Mouse (Mus musculus) stomach, embryonic 14.5 days (tissue): ENCODE results near the gene Grin1. TPM values are rescaled to one million over a fixed set of nuclear protein-coding genes. Genes with fewer than 3 reads are reported as not detected.
A peak's percentile ranks its signal among the peaks of the same experiment; 100 is the strongest.

Source experiments
- ATAC-seq: fragments of 200-750 bp; cut with Nextera tagmentation; 2 replicates; pipeline ENCODE4 v1.8.0; 2017; ENCODE audit warnings: low read depth, moderate TSS enrichment; ENCODE audit not compliant: insufficient number of reproducible peaks, insufficient read depth, low FRiP score
- H3K27ac ChIP-seq: fragments of 300-500 bp; sonication (generic); 2 replicates; pipeline ENCODE4 v1.5.1; 2014; ENCODE audit warnings: mild to moderate bottlenecking, low read length, moderate library complexity, mixed read lengths
- H3K27me3 ChIP-seq: fragments of 300-500 bp; sonication (generic); 2 replicates; pipeline ENCODE4 v1.6.1; 2014; ENCODE audit warnings: low read length, control low read depth, mixed read lengths; ENCODE audit not compliant: control insufficient read depth, insufficient read depth
- H3K36me3 ChIP-seq: fragments of 300-500 bp; sonication (generic); 2 replicates; pipeline ENCODE4 v1.6.1; 2014; ENCODE audit warnings: mild to moderate bottlenecking, control low read depth, low read length, moderate library complexity, mixed read lengths; ENCODE audit not compliant: control insufficient read depth, insufficient read depth
- H3K4me1 ChIP-seq: fragments of 300-500 bp; sonication (generic); 2 replicates; pipeline ENCODE4 v1.6.1; 2014; ENCODE audit warnings: low read length, control low read depth, mixed read lengths; ENCODE audit not compliant: control insufficient read depth, insufficient read depth
- H3K4me2 ChIP-seq: fragments of 300-500 bp; sonication (generic); replicated peaks from 2 replicates; pipeline ENCODE4 v1.6.1; 2014; ENCODE audit warnings: low read depth, low read length, control low read depth
- H3K4me3 ChIP-seq: fragments of 300-500 bp; sonication (generic); 2 replicates; pipeline ENCODE4 v1.5.1; 2014; ENCODE audit warnings: low read depth, low read length, control low read depth
- H3K9ac ChIP-seq: fragments of 300-500 bp; sonication (generic); replicated peaks from 2 replicates; pipeline ENCODE4 v1.6.1; 2014; ENCODE audit warnings: low read depth, mild to moderate bottlenecking, control low read depth, low read length, moderate library complexity, mixed read lengths
- H3K9me3 ChIP-seq: fragments of 300-500 bp; sonication (generic); 2 replicates; pipeline ENCODE4 v1.6.1; 2016; ENCODE audit warnings: low read depth, low read length, control low read depth; ENCODE audit not compliant: control insufficient read depth
- WGBS: fragments of 180-500 bp; shearing (Covaris S2); extraction: QIAGEN DNeasy Blood & Tissue Kit; methylation state at CpG from one replicate; pipeline ENCODE4 v1.1.7; 2014; 5-methylcytosine and 5-hydroxymethylcytosine counted together
- polyA plus RNA-seq: library from polyadenylated mRNA; unstranded; fragments of >200 nt; fragmentation: Nextera tagmentation; extraction: Ambion mirVana; gene quantifications from 2 replicates; pipeline ENCODE4 v1.2.1, GENCODE M21; 2014

Gene Grin1
- polyA plus RNA-seq, 1 experiment from 2014 or later, result 1.8 TPM

DNA sequence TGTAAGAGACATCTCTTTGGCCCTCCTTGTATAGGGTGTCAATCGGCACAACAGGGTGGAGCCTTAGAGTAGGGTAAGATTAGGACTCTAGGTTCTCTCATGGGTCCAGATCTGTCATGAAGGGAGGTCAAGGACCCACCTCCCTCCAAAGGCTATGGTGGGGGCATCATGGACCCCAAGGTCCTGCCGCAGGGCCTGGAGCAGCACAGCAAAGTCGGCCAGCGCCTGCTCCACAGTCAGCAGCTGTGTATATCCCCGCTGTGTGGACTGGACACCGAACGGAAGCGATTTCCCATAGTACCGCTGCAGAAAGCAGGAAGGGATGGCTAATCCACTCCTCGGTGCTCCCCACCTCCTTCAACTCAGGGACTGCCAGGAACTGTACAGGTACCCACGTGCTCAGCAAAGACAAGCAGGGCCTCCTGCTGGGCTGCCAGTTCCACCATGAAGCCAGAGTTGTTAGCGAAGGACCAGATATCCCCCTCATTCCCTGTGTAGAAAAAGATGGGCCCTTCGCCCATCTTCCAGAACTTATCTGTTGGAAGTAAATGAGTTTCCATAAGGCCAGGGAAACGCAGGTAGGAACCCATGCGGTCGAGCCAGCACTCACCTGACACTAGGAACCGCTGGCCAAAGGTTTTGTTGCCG is 36.6 kb upstream of the Grin1 start:
- H3K27me3 ChIP-seq, result no peaks in the 10 kb centered on the region
- H3K9me3 ChIP-seq, result no peaks in the 10 kb centered on the region
- no peak for ATAC-seq
- H3K36me3 ChIP-seq, result peaks cover 23% of the 10 kb centered on the region
- peaks cover 11% of the 10 kb centered on the region for H3K4me1 ChIP-seq
- no peak overlapping the region for H3K27ac ChIP-seq
- WGBS, result 40% methylated on average over 18 of the region's 18 CpGs
- peak overlapping the region; percentile 51 for H3K4me3 ChIP-seq
- peak overlapping the region; percentile 87 for H3K4me2 ChIP-seq
- 0 out of 2 replicates have a peak overlapping the region, but pooled peaks have one; percentile 43 for H3K9ac ChIP-seq

GRCm38 (mm10) chr2:25354211-25354610 is 35.2 kb upstream of the Grin1 start:
- Histone ChIP-seq H3K27me3 (no peaks in the 10 kb centered on the region), H3K9me3 (no peaks in the 10 kb centered on the region), H3K36me3 (peaks cover 36% of the 10 kb centered on the region), H3K27ac (no peak overlapping the region), H3K4me2 (no peak overlapping the region), H3K4me3 (no peak overlapping the region), H3K4me1 (peaks cover 11% of the 10 kb centered on the region), H3K9ac (no peak overlapping the region)
- WGBS, result 86% methylated on average over 6 of the region's 6 CpGs
- ATAC-seq, result no peak

GRCm38 (mm10) chr2:25350701-25351100 is 31.7 kb upstream of the Grin1 start:
- peaks cover 64% of the 10 kb centered on the region for H3K36me3 ChIP-seq
- WGBS, result 86% methylated on average over 3 of the region's 3 CpGs

GRCm38 (mm10) chr2:25349499-25349898 is 30.5 kb upstream of the Grin1 start:
- Histone ChIP-seq H3K9ac (no peak overlapping the region), H3K9me3 (no peaks in the 10 kb centered on the region), H3K4me3 (no peak overlapping the region), H3K4me2 (no peak overlapping the region), H3K27ac (no peak overlapping the region), H3K4me1 (no peaks in the 10 kb centered on the region), H3K36me3 (peaks cover 76% of the 10 kb centered on the region), H3K27me3 (no peaks in the 10 kb centered on the region)
- 93% methylated on average over 4 of the region's 4 CpGs for WGBS
- no peak for ATAC-seq

More at GRCm38 (mm10) chr2:25350701-25351100, 31.7 kb upstream of the Grin1 start:
- H3K9ac ChIP-seq, result no peak overlapping the region
- H3K9me3 ChIP-seq, result no peaks in the 10 kb centered on the region
- H3K4me3 ChIP-seq, result no peak overlapping the region
- ATAC-seq, result no peak
- H3K4me1 ChIP-seq, result peaks cover 4% of the 10 kb centered on the region; the same call in 1 of the 2 replicates
- H3K27ac ChIP-seq, result no peak overlapping the region
- H3K27me3 ChIP-seq, result no peaks in the 10 kb centered on the region
- no peak overlapping the region for H3K4me2 ChIP-seq

DNA sequence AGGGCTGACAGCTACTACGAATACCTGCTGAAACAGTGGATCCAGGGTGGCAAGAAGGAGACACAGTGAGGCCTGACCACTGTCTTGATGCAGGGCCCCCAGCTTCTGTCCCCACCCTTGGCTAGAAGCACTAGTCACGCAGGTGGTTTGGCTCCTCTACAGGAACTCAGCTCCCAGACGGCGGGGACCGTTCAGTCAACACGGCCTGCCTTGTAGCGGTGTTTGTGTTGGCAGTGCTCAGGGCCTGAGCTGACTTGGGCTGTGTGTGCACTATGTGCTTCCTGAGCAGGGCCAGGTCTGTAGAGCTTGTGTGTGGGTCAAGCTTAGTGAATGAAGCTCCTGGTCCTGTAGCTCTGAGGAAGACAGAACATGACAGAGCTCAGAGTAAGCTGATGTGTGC is 29.2 kb upstream of the Grin1 start:
- WGBS, result 87% methylated on average over 7 of the region's 7 CpGs
- Histone ChIP-seq H3K4me1 (no peaks in the 10 kb centered on the region), H3K4me2 (no peak overlapping the region), H3K4me3 (no peak overlapping the region), H3K36me3 (peaks cover 87% of the 10 kb centered on the region), H3K9me3 (no peaks in the 10 kb centered on the region), H3K27me3 (no peaks in the 10 kb centered on the region), H3K27ac (no peak overlapping the region), H3K9ac (no peak overlapping the region)
- no peak for ATAC-seq

DNA sequence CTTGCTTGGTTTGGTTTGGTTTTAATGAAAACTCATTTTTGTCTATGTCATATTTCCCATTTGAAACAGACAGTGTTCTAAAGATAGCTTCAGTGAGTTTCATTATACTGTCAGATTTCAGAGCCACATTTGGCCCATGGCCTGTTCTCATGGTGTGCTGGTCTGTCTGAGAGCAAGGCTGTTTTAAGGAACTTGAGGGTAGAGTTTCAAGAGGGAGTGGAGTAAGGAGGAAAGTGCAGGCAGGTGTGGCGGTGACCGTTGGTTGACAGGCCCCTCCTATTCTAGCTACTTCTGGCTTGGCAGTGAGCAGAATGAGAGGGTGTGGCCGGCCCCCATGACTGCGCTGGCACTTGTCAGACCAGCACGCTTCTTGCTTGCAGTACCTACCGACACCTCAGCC is 19.3 kb upstream of the Grin1 start:
- 88% methylated on average over 6 of the region's 6 CpGs for WGBS
- H3K9ac ChIP-seq, result no peak overlapping the region

GRCm38 (mm10) chr2:25333569-25333968 is 14.6 kb upstream of the Grin1 start:
- H3K4me3 ChIP-seq, result peak overlapping the region; percentile 95
- no peaks in the 10 kb centered on the region for H3K9me3 ChIP-seq
- WGBS, result 76% methylated on average over 2 of the region's 2 CpGs
- peak overlapping the region; percentile 81; the same call in 1 of the 2 replicates for H3K9ac ChIP-seq
- peaks cover 15% of the 10 kb centered on the region for H3K4me1 ChIP-seq
- H3K36me3 ChIP-seq, result peaks cover 38% of the 10 kb centered on the region
- no peak overlapping the region for H3K27ac ChIP-seq
- no peaks in the 10 kb centered on the region for H3K27me3 ChIP-seq
- ATAC-seq, result no peak
- H3K4me2 ChIP-seq, result peak overlapping the region; percentile 95

More for the DNA sequence above, 19.3 kb upstream of the Grin1 start:
- H3K36me3 ChIP-seq, result peaks cover 62% of the 10 kb centered on the region
- H3K27me3 ChIP-seq, result no peaks in the 10 kb centered on the region
- H3K9me3 ChIP-seq, result no peaks in the 10 kb centered on the region
- no peak for ATAC-seq
- H3K4me2 ChIP-seq, result no peak overlapping the region
- H3K4me1 ChIP-seq, result peaks cover 5% of the 10 kb centered on the region
- H3K4me3 ChIP-seq, result no peak overlapping the region
- H3K27ac ChIP-seq, result no peak overlapping the region

GRCm38 (mm10) chr2:25332286-25333160 is 13.5 kb upstream of the Grin1 start, which contains the start of gene Man1b1:
Gene Man1b1, plus strand, starts transcription at chr2:25332338.
- ATAC-seq, result peak; percentile 98
- peak within 1 kb of the TSS; percentile 95 for H3K4me2 ChIP-seq
- peaks cover 27% of the 10 kb centered on the region for H3K36me3 ChIP-seq
- WGBS, result under 1% methylated on average over 76 of the region's 78 CpGs
- H3K4me3 ChIP-seq, result peak within 1 kb of the TSS; percentile 95
- H3K9me3 ChIP-seq, result no peaks in the 10 kb centered on the region
- H3K4me1 ChIP-seq, result peaks cover 15% of the 10 kb centered on the region
- H3K27ac ChIP-seq, result peak within 1 kb of the TSS; percentile 89
- H3K9ac ChIP-seq, result peak within 1 kb of the TSS; percentile 81
- no peaks in the 10 kb centered on the region for H3K27me3 ChIP-seq
